Mouse (Mus musculus): ENCODE data around the gene Krt81. TPM values are rescaled to one million over a fixed set of nuclear protein-coding genes. Genes with fewer than 3 reads are reported as not detected.
A peak's percentile ranks its signal among the peaks of the same experiment; 100 is the strongest.

Krt81 gene
- polyA plus RNA-seq, 1 experiment from 2014 or later: not detected

- H3K27me3 ChIP-seq (replicated peaks): peaks cover 6% of the 10 kb centered on the region; the same call in 1 of the 2 replicates
- no peak overlapping the region for H3K4me3 ChIP-seq
- no peaks in the 10 kb centered on the region for H3K36me3 ChIP-seq
- H3K27ac ChIP-seq: no peak overlapping the region
- H3K4me2 ChIP-seq (replicated peaks): no peak overlapping the region
- no peaks in the 10 kb centered on the region for H3K9me3 ChIP-seq
- ATAC-seq (ENCODE audit: low FRiP score, low read depth): no peak
- no peak overlapping the region for H3K9ac ChIP-seq
- peaks cover 9% of the 10 kb centered on the region for H3K4me1 ChIP-seq
- WGBS: 41% methylated on average over 4 of the region's 4 CpGs
Measured at GRCm38 (mm10) chr15:101482056-101482455, 18.5 kb upstream of the Krt81 start.

- peak; percentile 56; the same call in 1 of the 2 replicates for ATAC-seq (ENCODE audit: low FRiP score, low read depth)
- 0 out of 2 replicates have a peak overlapping the region, but pooled peaks have one; percentile 36 for H3K9ac ChIP-seq
- peaks cover 9% of the 10 kb centered on the region for H3K4me1 ChIP-seq
- H3K4me2 ChIP-seq (replicated peaks): peak overlapping the region; percentile 72
- peaks cover 6% of the 10 kb centered on the region; the same call in 1 of the 2 replicates for H3K27me3 ChIP-seq (replicated peaks)
- 30% methylated on average over 11 of the region's 11 CpGs for WGBS
- no peaks in the 10 kb centered on the region for H3K9me3 ChIP-seq
- no peak overlapping the region for H3K27ac ChIP-seq
- peak overlapping the region; percentile 35 for H3K4me3 ChIP-seq
- no peaks in the 10 kb centered on the region for H3K36me3 ChIP-seq
Measured at GRCm38 (mm10) chr15:101479666-101480060, 16.1 kb upstream of the Krt81 start.

- WGBS: 11% methylated on average over 31 of the region's 31 CpGs
- H3K36me3 ChIP-seq: no peaks in the 10 kb centered on the region
- peak overlapping the region; percentile 35 for H3K4me3 ChIP-seq
- H3K9me3 ChIP-seq: no peaks in the 10 kb centered on the region
- H3K27me3 ChIP-seq (replicated peaks): peaks cover 6% of the 10 kb centered on the region; the same call in 1 of the 2 replicates
- H3K27ac ChIP-seq: no peak overlapping the region
- H3K4me1 ChIP-seq: peaks cover 9% of the 10 kb centered on the region
- H3K4me2 ChIP-seq (replicated peaks): peak overlapping the region; percentile 72
- peak overlapping the region; percentile 36 for H3K9ac ChIP-seq
- ATAC-seq (ENCODE audit: low FRiP score, low read depth): peak; percentile 66
Measured at GRCm38 (mm10) chr15:101479007-101479665, 15.6 kb upstream of the Krt81 start.

GRCm38 (mm10) chr15:101472952-101473528 lies 9.5 kb upstream of the Krt81 start, which contains the start of gene Krt86:
Gene Krt86 (plus strand): TSS chr15:101473478.
- 26% methylated on average over 10 of the region's 10 CpGs for WGBS

GRCm38 (mm10) chr15:101469093-101469492 lies 5.5 kb upstream of the Krt81 start:
- Histone ChIP-seq H3K4me2 (replicated peaks) (no peak overlapping the region), H3K9me3 (no peaks in the 10 kb centered on the region), H3K27me3 (replicated peaks) (no peaks in the 10 kb centered on the region), H3K4me1 (no peaks in the 10 kb centered on the region), H3K27ac (no peak overlapping the region), H3K4me3 (no peak overlapping the region), H3K9ac (no peak overlapping the region), H3K36me3 (no peaks in the 10 kb centered on the region)
- no peak for ATAC-seq (ENCODE audit: low FRiP score, low read depth)
- 86% methylated on average over 4 of the region's 4 CpGs for WGBS

More at GRCm38 (mm10) chr15:101472952-101473528, 9.5 kb upstream of the Krt81 start, which contains the start of gene Krt86:
- no peak within 1 kb of the TSS for H3K9ac ChIP-seq
- H3K4me1 ChIP-seq: no peaks in the 10 kb centered on the region
- peaks cover 6% of the 10 kb centered on the region; the same call in 1 of the 2 replicates for H3K27me3 ChIP-seq (replicated peaks)
- H3K9me3 ChIP-seq: no peaks in the 10 kb centered on the region
- no peak within 1 kb of the TSS for H3K4me2 ChIP-seq (replicated peaks)
- H3K36me3 ChIP-seq: no peaks in the 10 kb centered on the region
- no peak for ATAC-seq (ENCODE audit: low FRiP score, low read depth)
- H3K4me3 ChIP-seq: no peak within 1 kb of the TSS
- H3K27ac ChIP-seq: no peak within 1 kb of the TSS

GRCm38 (mm10) chr15:101459283-101459682 lies 4.3 kb downstream of the Krt81 start:
- no peak overlapping the region for H3K4me2 ChIP-seq (replicated peaks)
- H3K36me3 ChIP-seq: no peaks in the 10 kb centered on the region
- no peak for ATAC-seq (ENCODE audit: low FRiP score, low read depth)
- H3K27me3 ChIP-seq (replicated peaks): no peaks in the 10 kb centered on the region
- 80% methylated on average over 14 of the region's 14 CpGs for WGBS
- no peak overlapping the region for H3K4me3 ChIP-seq
- no peaks in the 10 kb centered on the region for H3K9me3 ChIP-seq
- H3K4me1 ChIP-seq: no peaks in the 10 kb centered on the region
- H3K9ac ChIP-seq: no peak overlapping the region
- H3K27ac ChIP-seq: no peak overlapping the region

GRCm38 (mm10) chr15:101458361-101458930 lies 5.1 kb downstream of the Krt81 start:
- Histone ChIP-seq H3K27ac (no peak overlapping the region), H3K36me3 (no peaks in the 10 kb centered on the region), H3K4me2 (replicated peaks) (no peak overlapping the region), H3K9me3 (no peaks in the 10 kb centered on the region), H3K9ac (no peak overlapping the region), H3K27me3 (replicated peaks) (no peaks in the 10 kb centered on the region), H3K4me1 (no peaks in the 10 kb centered on the region), H3K4me3 (no peak overlapping the region)
- ATAC-seq (ENCODE audit: low FRiP score, low read depth): no peak
- 58% methylated on average over 16 of the region's 16 CpGs for WGBS

DNA sequence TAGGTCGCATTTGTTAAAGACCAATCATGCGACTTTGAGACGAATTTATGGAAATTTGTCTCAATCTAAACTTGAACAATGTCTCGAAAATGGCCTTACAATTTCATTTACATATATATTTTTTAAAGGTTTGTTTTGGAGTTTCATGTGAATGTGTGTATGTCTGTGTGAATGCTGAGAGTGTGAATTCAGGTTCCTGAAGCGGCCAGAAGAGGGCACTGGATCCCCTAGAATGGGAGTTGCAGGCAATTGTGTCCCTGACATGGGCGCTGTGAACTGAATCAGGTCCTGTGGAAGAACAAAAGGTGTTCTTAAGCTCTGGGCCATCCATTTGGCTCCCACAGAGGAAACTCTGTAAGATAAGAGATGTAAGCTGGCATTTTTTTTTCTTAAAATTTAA lies 7.7 kb downstream of the Krt81 start:
- no peaks in the 10 kb centered on the region for H3K9me3 ChIP-seq
- no peaks in the 10 kb centered on the region for H3K4me1 ChIP-seq
- no peak for ATAC-seq (ENCODE audit: low FRiP score, low read depth)
- H3K36me3 ChIP-seq: no peaks in the 10 kb centered on the region
- WGBS: 91% methylated on average over 6 of the region's 6 CpGs
- no peak overlapping the region for H3K4me2 ChIP-seq (replicated peaks)
- H3K4me3 ChIP-seq: no peak overlapping the region
- H3K27ac ChIP-seq: no peak overlapping the region
- no peaks in the 10 kb centered on the region for H3K27me3 ChIP-seq (replicated peaks)
- H3K9ac ChIP-seq: no peak overlapping the region

- no peaks in the 10 kb centered on the region for H3K9me3 ChIP-seq
- H3K27me3 ChIP-seq (replicated peaks): no peaks in the 10 kb centered on the region
- H3K4me2 ChIP-seq (replicated peaks): no peak overlapping the region
- WGBS: 88% methylated on average over 2 of the region's 2 CpGs
- no peak for ATAC-seq (ENCODE audit: low FRiP score, low read depth)
- H3K36me3 ChIP-seq: no peaks in the 10 kb centered on the region
- no peaks in the 10 kb centered on the region for H3K4me1 ChIP-seq
- no peak overlapping the region for H3K4me3 ChIP-seq
- no peak overlapping the region for H3K27ac ChIP-seq
- H3K9ac ChIP-seq: no peak overlapping the region
Measured at GRCm38 (mm10) chr15:101455292-101455691, 8.3 kb downstream of the Krt81 start.

- Histone ChIP-seq H3K9ac (no peak overlapping the region), H3K4me2 (replicated peaks) (no peak overlapping the region), H3K27me3 (replicated peaks) (no peaks in the 10 kb centered on the region), H3K4me1 (no peaks in the 10 kb centered on the region), H3K4me3 (no peak overlapping the region), H3K36me3 (no peaks in the 10 kb centered on the region), H3K9me3 (no peaks in the 10 kb centered on the region), H3K27ac (no peak overlapping the region)
- 86% methylated on average over 8 of the region's 8 CpGs for WGBS
- no peak for ATAC-seq (ENCODE audit: low FRiP score, low read depth)
Measured at GRCm38 (mm10) chr15:101454774-101455173, 8.8 kb downstream of the Krt81 start.

DNA sequence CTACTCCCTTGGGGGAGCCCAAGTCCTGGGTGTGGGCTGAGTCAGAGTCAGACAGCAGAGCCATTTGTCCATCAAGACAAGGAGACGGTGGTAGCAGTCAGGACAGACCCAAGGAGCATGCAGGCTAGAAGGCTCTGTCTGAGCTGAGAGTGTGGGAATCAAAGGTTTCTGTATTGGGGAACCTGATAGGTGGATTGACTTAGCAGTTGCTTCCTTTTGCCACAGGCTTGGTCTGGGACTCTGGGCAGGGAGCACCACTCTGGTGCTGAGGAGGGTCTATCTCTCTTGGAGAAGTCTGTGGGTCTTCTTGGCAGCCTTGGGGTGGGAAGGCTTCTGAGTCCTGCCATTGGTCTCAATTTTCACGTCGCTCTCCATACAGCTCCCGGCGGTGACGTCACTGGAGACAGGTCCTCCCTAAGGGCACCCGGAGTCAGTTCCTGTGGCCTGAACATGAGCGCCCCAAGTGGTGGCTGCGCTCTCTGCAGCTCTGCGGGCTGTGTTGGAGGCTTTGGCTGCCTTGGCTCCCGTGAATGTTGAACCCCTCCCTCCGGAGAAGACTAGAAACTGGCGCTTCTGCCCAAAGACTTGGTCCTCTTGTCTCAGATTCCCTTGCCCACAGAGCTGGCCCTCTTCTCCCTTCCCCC lies 10.3 kb downstream of the Krt81 start:
- no peak overlapping the region for H3K27ac ChIP-seq
- no peaks in the 10 kb centered on the region for H3K36me3 ChIP-seq
- H3K4me3 ChIP-seq: no peak overlapping the region
- 7% methylated on average over 13 of the region's 13 CpGs for WGBS
- no peaks in the 10 kb centered on the region for H3K9me3 ChIP-seq
- no peak overlapping the region for H3K9ac ChIP-seq
- H3K4me1 ChIP-seq: no peaks in the 10 kb centered on the region
- ATAC-seq (ENCODE audit: low FRiP score, low read depth): no peak
- H3K27me3 ChIP-seq (replicated peaks): no peaks in the 10 kb centered on the region
- peak overlapping the region; percentile 35 for H3K4me2 ChIP-seq (replicated peaks)

DNA sequence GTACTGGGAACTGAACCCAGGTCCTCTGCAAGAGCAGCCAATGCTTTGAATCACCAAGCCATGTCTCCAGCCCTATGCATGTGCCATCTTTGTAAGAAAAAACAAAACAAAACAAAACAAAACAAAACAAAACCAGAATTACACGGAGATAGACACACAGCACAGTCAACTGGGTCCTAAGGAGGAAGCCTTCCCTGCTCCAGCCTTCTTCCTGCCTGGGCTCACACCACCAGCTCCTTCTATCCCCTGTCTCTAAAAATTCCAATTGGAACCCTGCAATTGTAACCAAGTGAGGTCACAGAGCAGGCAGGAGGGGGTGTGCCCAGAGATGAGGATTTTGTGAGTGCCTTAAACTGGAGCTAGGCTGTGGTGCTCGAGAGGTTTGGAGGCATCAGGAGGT lies 16.1 kb downstream of the Krt81 start, which contains the start of gene Krt88:
Krt88 (plus strand) TSS at position 301 of the 400 bp plus-strand sequence.
- Histone ChIP-seq H3K9ac (no peak within 1 kb of the TSS), H3K27me3 (replicated peaks) (no peaks in the 10 kb centered on the region), H3K4me1 (no peaks in the 10 kb centered on the region), H3K4me2 (replicated peaks) (no peak within 1 kb of the TSS), H3K36me3 (no peaks in the 10 kb centered on the region), H3K4me3 (no peak within 1 kb of the TSS), H3K9me3 (no peaks in the 10 kb centered on the region), H3K27ac (no peak within 1 kb of the TSS)
- no peak for ATAC-seq (ENCODE audit: low FRiP score, low read depth)
- 76% methylated on average over 2 of the region's 2 CpGs for WGBS
